Comparison of ENCODE assay signal across 9 mouse cellular contexts in genomic region chr16:37990553-37991344, GRCm38 (mm10).
A peak's percentile ranks its signal among the peaks of the same experiment; 100 is the strongest.
DNase-seq lines count a peak whose midpoint lies in the region; ATAC-seq and TF ChIP-seq lines count a peak whose summit lies in the region.
"Had no signal": no experiment of that assay in that cellular context is flagged by ENCODE, and none has a peak within 500 bp of the region (broad histone marks: within the 10 kb centered on the region; RNA-seq: fewer than 3 reads in every experiment).

No protein-coding gene starts in this region.

- H3K27me3 ChIP-seq in liver, adult 2 months (ENCODE audit: control insufficient read depth, insufficient read depth, low read length), result no peaks in the 10 kb centered on the region
- no peaks in the 10 kb centered on the region for H3K27me3 ChIP-seq in forebrain, embryonic 13.5 days
- no peaks in the 10 kb centered on the region for H3K27me3 ChIP-seq in limb, embryonic 10.5 days (ENCODE audit: low read depth, poor library complexity, severe bottlenecking)
- no peaks in the 10 kb centered on the region for H3K27me3 ChIP-seq in neural tube, embryonic 14.5 days (ENCODE audit: control insufficient read depth, insufficient read depth, low read length)
- H3K27me3 ChIP-seq: heart, embryonic 13.5 days had no signal

- peaks cover 3% of the 10 kb centered on the region; the same call in 1 of the 2 replicates for H3K4me1 ChIP-seq in liver, adult 2 months (ENCODE audit: control insufficient read depth, insufficient read depth, low read length)
- H3K4me1 ChIP-seq in forebrain, embryonic 13.5 days, result peaks cover 36% of the 10 kb centered on the region
- H3K4me1 ChIP-seq in limb, embryonic 10.5 days, result peaks cover 60% of the 10 kb centered on the region
- peaks cover 17% of the 10 kb centered on the region for H3K4me1 ChIP-seq in neural tube, embryonic 14.5 days (ENCODE audit: control insufficient read depth, insufficient read depth, low read length)

- H3K27ac ChIP-seq in liver, adult 2 months (replicated peaks; ENCODE audit: insufficient read depth, low read depth, low read length), result no peak overlapping the region
- H3K27ac ChIP-seq in forebrain, embryonic 13.5 days, result peak overlapping the region; percentile 96
- peak overlapping the region; percentile 47 for H3K27ac ChIP-seq in limb, embryonic 10.5 days
- H3K27ac ChIP-seq in neural tube, embryonic 14.5 days (ENCODE audit: low read depth, low read length), result peak overlapping the region; percentile 88
- H3K27ac ChIP-seq: heart, embryonic 13.5 days had no signal

- TF ChIP-seq POLR2A in liver, adult 2 months (IDR thresholded peaks at IDR 0.05; ENCODE audit: extremely low read depth, insufficient read depth, low read length), result no peak

- no peaks in the 10 kb centered on the region for H3K79me2 ChIP-seq in liver, adult 2 months (ENCODE audit: control insufficient read depth, insufficient read depth, low read length)

- H3K9ac ChIP-seq in liver, adult 2 months (ENCODE audit: low read depth, low read length), result no peak overlapping the region
- peak overlapping the region; percentile 39; the same call in 1 of the 2 replicates for H3K9ac ChIP-seq in forebrain, embryonic 13.5 days
- no peak overlapping the region for H3K9ac ChIP-seq in neural tube, embryonic 14.5 days (replicated peaks; ENCODE audit: low read depth, low read length)
- H3K9ac ChIP-seq: heart, embryonic 13.5 days had no signal

- 66% methylated on average over 10 of the region's 10 CpGs for WGBS in liver, adult 2 months
- 9% methylated on average over 10 of the region's 10 CpGs for WGBS in forebrain, embryonic 13.5 days
- WGBS in limb, embryonic 10.5 days, result 70% methylated on average over 10 of the region's 10 CpGs
- WGBS in neural tube, embryonic 14.5 days, result 13% methylated on average over 10 of the region's 10 CpGs

- peak; percentile 55 for DNase-seq in liver, adult 2 months (ENCODE audit: extremely low read depth, low read depth, low spot score)
- no peak for DNase-seq in liver
- peak; percentile 37 for DNase-seq in limb, embryonic 10.5 days (ENCODE audit: low spot score)
- DNase-seq in layer of hippocampus, postnatal 14 days (ENCODE audit: low spot score in 2 of 2), result no peak
- DNase-seq in spleen, postnatal 36 days (ENCODE audit: low spot score in 2 of 2), result no peak

- ATAC-seq in forebrain, embryonic 13.5 days, result peak; percentile 92
- ATAC-seq in neural tube, embryonic 14.5 days (ENCODE audit: low read depth), result peak; percentile 87
- no peak for ATAC-seq in granulocyte monocyte progenitor cell, adult 5-6 weeks (replicated peaks; ENCODE audit: poor library complexity, severe bottlenecking)

- peak; percentile 53 for TF ChIP-seq CTCF in liver, adult 2 months (IDR thresholded peaks at IDR 0.05; ENCODE audit: low read depth, low read length)

- peak overlapping the region; percentile 18 for H3K4me2 ChIP-seq in forebrain, embryonic 13.5 days
- H3K4me2 ChIP-seq in neural tube, embryonic 14.5 days (ENCODE audit: low read depth, low read length), result no peak overlapping the region; the same call in 1 of the 2 replicates
- H3K4me2 ChIP-seq: heart, embryonic 13.5 days had no signal

- H3K36me3 ChIP-seq in liver, adult 2 months (ENCODE audit: control insufficient read depth, insufficient read depth, low read length), result no peaks in the 10 kb centered on the region
- H3K36me3 ChIP-seq in forebrain, embryonic 13.5 days (ENCODE audit: poor library complexity, severe bottlenecking), result no peaks in the 10 kb centered on the region
- H3K36me3 ChIP-seq in limb, embryonic 10.5 days, result no peaks in the 10 kb centered on the region
- no peaks in the 10 kb centered on the region for H3K36me3 ChIP-seq in neural tube, embryonic 14.5 days (ENCODE audit: control insufficient read depth, insufficient read depth, low read length)
- H3K36me3 ChIP-seq: heart, embryonic 13.5 days had no signal

- H3K9me3 ChIP-seq in forebrain, embryonic 13.5 days (replicated peaks), result no peaks in the 10 kb centered on the region
- no peaks in the 10 kb centered on the region for H3K9me3 ChIP-seq in limb, embryonic 10.5 days (replicated peaks)
- H3K9me3 ChIP-seq in neural tube, embryonic 14.5 days (ENCODE audit: control insufficient read depth, low read length), result no peaks in the 10 kb centered on the region
- H3K9me3 ChIP-seq: heart, embryonic 13.5 days had no signal

- H3K4me3 ChIP-seq in liver, adult 2 months (ENCODE audit: insufficient read depth, low read depth, low read length), result no peak overlapping the region
- H3K4me3 ChIP-seq in forebrain, embryonic 13.5 days, result no peak overlapping the region
- H3K4me3 ChIP-seq in limb, embryonic 10.5 days, result no peak overlapping the region
- H3K4me3 ChIP-seq in neural tube, embryonic 14.5 days (ENCODE audit: low read depth, low read length), result no peak overlapping the region
- H3K4me3 ChIP-seq: heart, embryonic 13.5 days had no signal

Comparison
In these comparisons a context has a peak if more than half of its experiments do, and no peak if none do; other contexts are left out.
1. DNase-seq: peak in liver, adult 2 months (single experiment) and limb, embryonic 10.5 days (single experiment); none in liver (single experiment), layer of hippocampus, postnatal 14 days (0 of 2) and spleen, postnatal 36 days (0 of 2).